Mouse (Mus musculus): ENCODE results near the gene Rhbdl1.

GRCm38 (mm10) chr17:25802825-25803517 lies 34.1 kb downstream of the Rhbdl1 start:
- TF ChIP-seq EP300 (IDR thresholded peaks at IDR 0.05; ENCODE audit: insufficient read depth, low read depth, low read length) (no peak), CTCF (IDR thresholded peaks at IDR 0.05; ENCODE audit: low read depth, low read length) (no peak)

Measured in ES-Bruce4 (cell line).